Mouse (Mus musculus) limb, embryonic 14.5 days (tissue): ENCODE results near the gene Smad3. TPM values are rescaled to one million over a fixed set of nuclear protein-coding genes. Genes with fewer than 3 reads are reported as not detected.

Experiments
- ATAC-seq: fragments of 200-750 bp; cut with Nextera tagmentation; 2 replicates; pipeline ENCODE4 v1.8.0; 2017; ENCODE audit warnings: low read depth, moderate number of reproducible peaks, moderate TSS enrichment; ENCODE audit not compliant: low FRiP score
- DNase-seq: peaks from one replicate; pipeline ENCODE4 v3.0.0-alpha.2; 2015; ENCODE audit warnings: low spot score
- H3K27ac ChIP-seq: fragments of 300-500 bp; sonication (generic); replicated peaks from 2 replicates; pipeline ENCODE4 v1.5.1; 2014; ENCODE audit warnings: low read depth, mild to moderate bottlenecking, low read length, moderate library complexity, mixed read lengths
- H3K27me3 ChIP-seq: fragments of 300-500 bp; sonication (generic); 2 replicates; pipeline ENCODE4 v1.6.1; 2014; ENCODE audit warnings: low read length, mixed read lengths; ENCODE audit not compliant: control insufficient read depth, insufficient read depth
- H3K36me3 ChIP-seq: fragments of 300-500 bp; sonication (generic); 2 replicates; pipeline ENCODE4 v1.6.1; 2014; ENCODE audit warnings: mild to moderate bottlenecking, low read length, moderate library complexity, mixed read lengths; ENCODE audit not compliant: control insufficient read depth, insufficient read depth
- H3K4me1 ChIP-seq: fragments of 300-500 bp; sonication (generic); 2 replicates; pipeline ENCODE4 v1.6.1; 2014; ENCODE audit warnings: antibody characterized with exemption, low read length, mixed read lengths; ENCODE audit not compliant: control insufficient read depth, insufficient read depth
- H3K4me2 ChIP-seq: fragments of 300-500 bp; sonication (generic); replicated peaks from 2 replicates; pipeline ENCODE4 v1.6.1; 2014; ENCODE audit warnings: low read depth, mild to moderate bottlenecking, low read length, moderate library complexity; ENCODE audit not compliant: severe bottlenecking
- H3K4me3 ChIP-seq: fragments of 300-500 bp; sonication (generic); replicated peaks from 2 replicates; pipeline ENCODE4 v1.5.1; 2014; ENCODE audit warnings: low read length
- H3K9ac ChIP-seq: fragments of 300-500 bp; sonication (generic); 2 replicates; pipeline ENCODE4 v1.6.1; 2014; ENCODE audit warnings: mild to moderate bottlenecking, low read depth, low read length, moderate library complexity; ENCODE audit not compliant: severe bottlenecking
- H3K9me3 ChIP-seq: fragments of 300-500 bp; sonication (generic); 2 replicates; pipeline ENCODE4 v1.6.1; 2016; ENCODE audit warnings: low read length; ENCODE audit not compliant: control insufficient read depth
- POLR2A ChIP-seq: fragments of 200-500 bp; IDR thresholded peaks from 2 replicates; pipeline ENCODE4 v1.8.0; 2012; ENCODE audit warnings: inconsistent platforms, mild to moderate bottlenecking, moderate library complexity, borderline replicate concordance; ENCODE audit not compliant: insufficient read depth, insufficient read length; ENCODE audit errors: extremely low read depth
- WGBS: fragments of 180-500 bp; shearing (Covaris S2); extraction: QIAGEN DNeasy Blood & Tissue Kit; methylation state at CpG from one replicate; pipeline ENCODE4 v1.1.7; 2014; 5-methylcytosine and 5-hydroxymethylcytosine counted together
- polyA plus RNA-seq, 2 experiments: library from polyadenylated mRNA; depleted of rRNA in 1 of 2; stranded (reverse) in 1 of 2; unstranded in 1 of 2; fragments of >200 nt; fragmentation: Nextera tagmentation in 1 of 2; extraction: Ambion mirVana in 1 of 2; gene quantifications; 2 replicates each; pipeline versions ENCODE4 v1.2.1 to v1.2.3; 2012 to 2014

Gene Smad3
- polyA plus RNA-seq, 2 experiments = 25.1 to 50.9 TPM

DNA sequence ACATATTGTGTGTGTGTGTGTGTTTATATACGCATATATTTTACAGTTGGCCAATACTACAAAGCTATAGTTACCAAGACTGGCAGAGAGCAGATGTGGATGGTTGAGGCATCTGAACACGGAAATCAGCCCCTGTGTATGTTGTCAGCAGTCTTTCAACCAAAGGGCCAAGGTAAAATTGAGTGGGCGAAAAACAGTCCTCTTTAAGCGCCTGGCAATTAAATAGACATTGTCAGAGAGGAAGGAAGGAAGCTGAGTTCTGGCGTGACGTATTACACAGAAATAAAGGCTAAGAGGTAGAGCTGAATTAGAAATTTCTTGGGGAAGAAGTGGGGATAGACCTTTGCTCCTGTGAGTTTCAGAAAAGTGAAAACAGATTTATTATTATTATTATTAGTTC is 43.2 kb downstream of the Smad3 start:
- peaks cover 7% of the 10 kb centered on the region; the same call in 1 of the 2 replicates for H3K36me3 ChIP-seq
- H3K9me3 ChIP-seq = no peaks in the 10 kb centered on the region
- whole genome bisulfite sequencing = 79% methylated on average over 6 of the region's 6 CpGs
- no peak overlapping the region for H3K4me2 ChIP-seq
- no peak for TF ChIP-seq POLR2A
- no peak overlapping the region for H3K9ac ChIP-seq
- H3K4me1 ChIP-seq = peaks cover 31% of the 10 kb centered on the region
- no peak overlapping the region for H3K4me3 ChIP-seq
- no peak for ATAC-seq
- H3K27ac ChIP-seq = no peak overlapping the region
- H3K27me3 ChIP-seq = no peaks in the 10 kb centered on the region
- no peak for DNase-seq

- ATAC-seq (no peak), DNase-seq (no peak)
- Histone ChIP-seq H3K9ac (no peak overlapping the region), H3K9me3 (no peaks in the 10 kb centered on the region), H3K4me2 (no peak overlapping the region), H3K27ac (no peak overlapping the region), H3K4me3 (no peak overlapping the region), H3K36me3 (peaks cover 7% of the 10 kb centered on the region), H3K27me3 (no peaks in the 10 kb centered on the region), H3K4me1 (peaks cover 37% of the 10 kb centered on the region)
- 66% methylated on average over 6 of the region's 6 CpGs for WGBS
- TF ChIP-seq POLR2A = no peak
Observed at GRCm38 (mm10) chr9:63712838-63713237, 45.0 kb downstream of the Smad3 start.

DNA sequence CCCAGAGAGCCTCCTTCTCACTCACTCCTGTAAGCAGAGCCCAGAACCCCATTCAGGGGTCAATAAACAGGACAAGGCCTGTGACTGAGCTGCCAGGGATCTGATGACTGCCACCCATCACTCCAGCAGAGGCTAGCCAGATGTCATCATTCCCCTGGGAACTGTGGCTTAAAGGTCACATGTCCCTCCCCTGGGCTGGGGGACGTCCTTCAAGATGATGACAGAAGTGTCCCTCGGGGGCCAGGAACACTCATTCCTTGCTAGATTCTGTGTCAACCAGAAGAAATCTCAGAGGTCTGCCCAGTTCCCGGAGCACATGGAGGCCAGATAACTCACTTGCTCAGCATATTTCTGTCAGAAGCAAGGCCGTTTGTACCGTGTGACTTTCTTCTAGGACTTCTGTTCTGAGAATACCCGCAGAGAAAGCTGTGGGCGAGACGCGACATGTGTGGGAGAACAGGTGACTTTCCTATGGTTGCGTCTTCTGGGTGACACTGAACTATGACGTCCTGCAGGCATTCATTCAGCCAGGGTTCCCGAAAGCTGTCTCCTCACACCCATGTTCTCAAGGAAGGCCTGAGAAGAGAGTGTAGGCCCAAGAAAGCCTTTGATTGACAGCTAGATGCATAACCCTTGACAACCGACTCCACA is 46.1 kb downstream of the Smad3 start:
- ATAC-seq = no peak
- Histone ChIP-seq H3K4me2 (no peak overlapping the region), H3K4me1 (peaks cover 32% of the 10 kb centered on the region), H3K27me3 (no peaks in the 10 kb centered on the region), H3K9ac (no peak overlapping the region), H3K4me3 (no peak overlapping the region), H3K27ac (no peak overlapping the region), H3K9me3 (no peaks in the 10 kb centered on the region), H3K36me3 (peaks cover 7% of the 10 kb centered on the region)
- WGBS = 74% methylated on average over 13 of the region's 13 CpGs
- TF ChIP-seq POLR2A = no peak
- no peak for DNase-seq

DNA sequence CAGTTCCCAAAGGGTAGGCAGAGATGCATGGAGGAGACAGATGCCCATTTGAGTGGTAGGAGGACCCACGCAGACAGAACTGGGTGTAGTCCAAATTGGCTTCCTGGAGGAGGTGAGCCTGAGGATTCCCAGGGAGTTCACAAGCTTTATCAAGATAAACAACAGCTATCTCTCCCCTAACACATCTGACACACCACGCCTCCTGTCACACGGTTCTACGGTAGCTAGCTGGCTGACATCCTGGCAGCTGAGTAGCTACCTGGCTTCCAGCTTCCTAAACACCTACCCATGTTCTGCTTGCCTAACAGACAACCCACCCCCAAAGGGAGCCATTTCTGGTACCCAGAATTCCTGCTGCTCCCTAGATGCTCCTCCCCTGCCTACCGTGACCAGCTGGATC is 47.9 kb downstream of the Smad3 start:
- Histone ChIP-seq H3K27ac (no peak overlapping the region), H3K36me3 (peaks cover 7% of the 10 kb centered on the region), H3K9ac (no peak overlapping the region), H3K4me1 (peaks cover 24% of the 10 kb centered on the region), H3K9me3 (no peaks in the 10 kb centered on the region), H3K27me3 (no peaks in the 10 kb centered on the region), H3K4me3 (no peak overlapping the region), H3K4me2 (no peak overlapping the region)
- no peak for TF ChIP-seq POLR2A
- ATAC-seq = no peak
- DNase-seq = no peak
- WGBS = 92% methylated on average over 5 of the region's 5 CpGs

- H3K4me1 ChIP-seq = peaks cover 24% of the 10 kb centered on the region
- no peaks in the 10 kb centered on the region for H3K9me3 ChIP-seq
- DNase-seq (no peak), ATAC-seq (no peak)
- no peak overlapping the region for H3K4me2 ChIP-seq
- H3K27ac ChIP-seq = no peak overlapping the region
- no peaks in the 10 kb centered on the region for H3K27me3 ChIP-seq
- no peak overlapping the region for H3K4me3 ChIP-seq
- peaks cover 7% of the 10 kb centered on the region for H3K36me3 ChIP-seq
- no peak overlapping the region for H3K9ac ChIP-seq
- TF ChIP-seq POLR2A = no peak
Observed at GRCm38 (mm10) chr9:63709266-63709665, 48.5 kb downstream of the Smad3 start.
